Mouse (Mus musculus): Measurements from ENCODE around the gene Prodh2. TPM values are rescaled to one million over a fixed set of nuclear protein-coding genes. Genes with fewer than 3 reads are reported as not detected.

Gene Prodh2
- total RNA-seq, 2 experiments from 2014 or later: not detected

DNA sequence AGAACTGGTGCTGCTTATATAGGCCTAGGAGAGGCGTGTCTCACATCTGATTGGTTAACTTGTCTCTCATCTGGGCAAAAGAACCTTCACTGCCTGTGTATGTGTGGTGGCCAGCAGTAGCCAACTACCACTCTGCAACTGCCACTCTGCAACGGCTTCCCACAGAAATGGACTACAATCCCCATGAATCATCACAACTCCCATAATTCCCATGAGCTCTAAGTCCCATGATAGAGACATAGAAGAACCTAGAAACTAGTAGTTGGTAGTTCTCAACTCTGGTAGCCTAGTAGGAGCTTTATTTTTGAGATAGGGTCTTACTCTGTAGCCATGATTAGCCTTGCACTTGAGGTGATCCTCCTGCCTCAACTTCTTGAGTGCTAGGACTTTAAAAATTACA is 56.5 kb downstream of the Prodh2 start:
- DNase-seq (ENCODE audit: low spot score): no peak

DNA sequence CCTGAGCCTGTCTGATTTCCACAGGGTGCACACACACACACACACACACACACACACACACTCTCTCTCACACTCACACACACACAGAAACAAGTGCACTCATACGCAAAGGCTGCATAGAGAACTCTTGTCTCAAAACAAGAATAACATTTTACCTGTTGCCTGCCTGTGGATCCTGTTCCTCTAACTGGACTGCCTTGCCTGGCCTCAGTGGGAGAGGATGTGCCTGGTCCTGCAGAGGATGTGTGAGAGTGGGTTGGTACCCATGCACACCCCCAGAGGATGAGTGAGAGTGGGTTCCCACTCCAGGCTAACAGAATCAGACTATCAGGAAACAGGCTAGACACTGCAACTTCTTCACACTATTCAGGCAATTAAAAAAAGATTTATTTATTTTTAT is 57.2 kb downstream of the Prodh2 start:
- DNase-seq (ENCODE audit: low spot score): no peak

DNA sequence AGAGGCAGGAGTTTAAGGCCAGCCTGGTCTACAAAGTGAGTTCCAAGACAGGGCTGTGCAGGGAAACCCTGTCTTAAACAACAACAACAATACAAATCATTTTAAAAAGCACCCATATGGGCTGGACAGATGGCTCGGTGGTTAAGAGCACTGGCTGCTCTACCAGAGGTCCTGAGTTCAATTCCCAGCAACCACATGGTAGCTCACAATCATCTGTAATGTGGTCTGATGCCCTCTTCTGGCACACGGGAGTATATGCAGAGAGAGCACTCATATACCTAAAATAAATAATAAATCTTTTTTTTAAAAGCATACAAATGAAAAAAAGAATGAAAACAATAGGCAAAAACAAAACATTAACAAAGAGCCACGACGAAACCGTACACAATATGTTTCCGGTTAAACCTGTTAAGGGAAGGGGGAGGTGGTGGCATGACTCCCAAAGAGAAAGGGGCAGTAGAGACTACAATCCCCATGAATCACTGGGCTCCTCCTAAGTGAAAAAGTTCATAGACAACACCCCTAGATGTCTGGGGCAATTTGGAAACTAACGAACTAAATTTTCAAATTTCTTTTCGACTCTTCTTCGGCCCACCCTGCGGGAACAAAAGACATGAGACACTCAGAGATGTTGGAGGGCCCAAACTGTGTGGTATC is 58.2 kb downstream of the Prodh2 start:
- no peak for DNase-seq (ENCODE audit: low spot score)

DNA sequence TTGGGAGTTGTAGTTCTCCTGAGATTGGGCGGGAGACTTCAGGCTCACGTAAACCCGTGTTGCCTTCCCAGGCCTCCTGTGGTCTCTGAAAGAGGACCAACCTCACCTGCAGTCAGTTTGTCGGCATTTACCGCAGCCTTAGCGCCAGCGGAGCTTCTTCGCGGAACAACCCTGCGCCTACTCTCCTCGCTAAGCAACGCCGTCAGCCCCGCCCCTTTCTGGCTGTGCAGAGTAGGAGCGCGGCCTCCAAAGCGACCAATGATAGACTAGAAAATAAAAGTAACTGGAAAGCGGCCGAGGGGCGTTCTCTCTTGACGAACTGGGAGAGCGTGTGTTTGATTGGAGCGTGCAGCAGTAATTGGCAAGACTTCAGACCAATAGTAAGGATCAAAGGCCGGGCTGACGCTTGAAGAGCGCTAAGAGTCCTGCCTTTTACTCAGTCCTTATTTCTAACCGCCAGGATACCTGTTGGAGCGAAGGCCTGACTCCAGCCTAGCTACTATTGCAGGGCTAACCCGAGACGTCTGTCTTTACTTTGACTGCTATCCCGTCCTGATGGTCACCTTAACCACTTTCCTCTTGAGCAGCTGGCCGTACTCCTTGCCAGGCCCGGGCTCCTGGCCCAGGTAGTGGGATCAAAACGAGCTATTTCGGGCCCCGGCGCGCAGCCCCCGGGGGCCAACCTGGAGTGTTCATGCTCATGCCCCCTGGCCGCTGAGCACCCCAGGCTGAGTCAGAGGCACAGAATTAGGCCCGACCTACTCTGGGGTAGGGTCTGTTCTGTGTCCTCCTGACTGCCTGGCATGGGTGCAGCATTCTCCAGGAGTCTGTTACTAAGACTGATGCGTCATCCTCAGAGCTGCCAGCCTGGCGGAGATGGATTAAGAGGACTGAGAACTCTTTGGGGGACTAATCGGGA is 58.9 kb downstream of the Prodh2 start, which contains the start of the genes Hspb6 and Proser3:
Gene Hspb6 (plus strand): TSS at position 77 of the 919 bp plus-strand sequence.
Gene Proser3 (minus strand): TSS at position 198 of the 919 bp plus-strand sequence.
- peak; percentile 97 for DNase-seq (ENCODE audit: low spot score)

DNA sequence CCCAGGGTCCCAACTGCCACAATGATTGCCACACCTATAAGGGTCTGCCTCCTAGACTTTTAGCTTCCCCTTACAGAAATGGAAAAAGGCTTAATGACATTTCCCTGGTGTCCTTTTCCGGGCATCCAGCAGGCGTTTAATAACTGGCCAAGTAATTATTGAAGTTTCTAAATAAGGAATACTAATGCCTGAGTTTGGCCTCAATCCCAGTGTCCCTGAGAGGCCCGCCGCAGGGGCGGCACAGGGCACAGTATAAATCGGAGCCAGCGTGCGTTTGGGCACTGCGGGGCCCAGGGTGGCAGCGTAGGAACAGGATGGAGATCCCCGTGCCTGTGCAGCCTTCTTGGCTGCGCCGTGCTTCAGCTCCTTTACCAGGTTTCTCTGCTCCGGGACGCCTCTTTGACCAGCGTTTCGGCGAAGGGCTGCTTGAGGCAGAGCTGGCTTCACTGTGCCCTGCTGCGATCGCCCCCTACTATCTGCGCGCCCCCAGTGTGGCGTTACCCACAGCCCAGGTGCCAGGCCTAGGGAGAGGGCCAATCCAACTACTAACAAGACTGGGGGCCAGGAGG is 59.7 kb downstream of the Prodh2 start:
- peak; percentile 81 for DNase-seq (ENCODE audit: low spot score)

DNA sequence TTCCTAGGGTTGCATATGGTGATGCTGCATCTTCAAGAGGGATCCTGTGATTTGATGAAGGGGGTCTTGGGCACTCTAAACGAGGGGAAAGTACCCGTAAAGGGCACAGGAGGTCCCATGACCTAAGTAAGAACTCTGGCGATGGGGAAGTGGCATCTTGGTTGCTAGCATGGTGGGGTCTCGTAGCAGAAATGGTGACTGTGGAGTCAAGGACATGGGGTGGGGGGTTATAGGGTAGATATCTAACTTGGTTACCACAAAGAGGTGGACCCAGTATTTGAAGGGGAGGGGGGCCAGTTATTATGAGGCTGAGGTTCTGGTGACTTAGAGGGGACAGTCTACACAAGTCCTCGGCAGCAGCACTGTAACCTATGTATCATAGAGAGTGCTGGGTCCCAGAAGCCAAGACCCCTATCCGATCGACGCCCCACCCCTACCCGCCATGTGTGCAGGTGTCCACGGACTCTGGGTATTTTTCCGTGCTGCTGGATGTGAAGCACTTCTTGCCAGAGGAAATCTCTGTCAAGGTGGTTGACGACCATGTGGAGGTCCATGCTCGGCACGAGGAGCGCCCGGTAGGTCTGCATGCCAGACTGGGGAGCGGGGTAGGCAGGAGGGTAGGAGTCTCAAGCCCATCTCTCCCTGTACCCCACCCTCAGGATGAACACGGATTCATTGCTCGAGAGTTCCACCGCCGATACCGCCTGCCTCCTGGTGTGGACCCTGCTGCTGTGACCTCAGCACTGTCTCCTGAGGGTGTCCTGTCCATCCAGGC is 60.6 kb downstream of the Prodh2 start:
- no peak for DNase-seq (ENCODE audit: low spot score)

DNA sequence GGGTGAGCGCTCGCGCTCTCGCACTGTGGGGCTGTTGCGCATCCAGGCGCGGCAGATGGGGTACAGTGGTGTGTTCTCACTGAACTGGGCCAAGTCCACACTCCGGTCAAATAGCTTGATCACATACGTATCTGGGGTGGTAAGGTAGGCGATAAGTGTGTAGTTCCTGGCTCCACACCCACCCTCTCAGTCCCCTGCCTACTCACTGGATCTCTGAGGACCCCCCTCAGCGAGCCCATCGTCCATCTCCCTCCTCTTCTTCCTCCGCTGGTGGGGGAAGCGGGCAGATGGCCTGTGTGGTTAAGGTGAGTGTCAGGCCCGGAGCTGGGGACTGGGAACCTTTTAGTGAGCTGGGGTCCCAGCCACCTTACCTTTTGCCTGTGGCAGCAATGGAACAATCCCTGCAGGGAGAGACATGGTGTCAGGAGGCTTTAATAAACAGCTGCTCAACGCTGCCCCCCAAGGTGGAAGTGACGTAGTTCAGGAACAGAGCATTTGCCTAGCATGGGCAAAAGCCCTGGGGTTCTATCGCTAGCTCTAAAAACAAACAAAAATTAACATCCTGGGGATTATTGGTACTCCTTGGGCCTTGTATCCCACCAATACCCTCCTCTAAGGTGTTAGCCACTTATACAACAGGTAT is 63.6 kb downstream of the Prodh2 start:
- no peak for DNase-seq (ENCODE audit: low spot score)

DNA sequence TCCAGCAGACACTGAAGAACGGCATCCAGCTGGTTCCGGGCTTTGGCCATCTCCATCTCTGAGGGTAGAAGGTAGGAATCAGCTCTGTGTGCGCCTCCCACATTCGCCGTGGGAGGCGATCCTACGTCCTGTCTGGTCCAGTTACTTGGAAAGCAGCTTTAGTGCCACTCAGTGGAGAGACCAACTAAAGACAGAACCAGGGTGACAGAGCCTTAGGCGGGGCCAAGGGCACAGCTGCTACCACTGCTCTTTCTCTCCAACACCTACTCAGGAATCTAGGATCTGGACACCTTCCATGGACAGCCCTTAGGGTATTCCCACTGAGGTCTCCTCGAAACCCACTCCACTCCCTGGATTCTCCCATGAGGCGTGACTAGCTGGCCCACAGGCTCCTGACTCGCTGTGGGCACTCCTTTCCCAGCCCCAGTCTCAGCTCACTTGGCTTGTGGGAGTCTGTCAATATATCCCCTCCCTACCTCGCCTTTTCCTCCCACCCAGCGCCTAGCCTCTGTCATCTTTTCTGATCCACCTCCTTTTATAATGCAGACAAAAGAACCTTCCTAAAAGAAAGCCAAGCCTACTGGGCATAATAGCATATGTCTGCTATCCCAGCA is 64.6 kb downstream of the Prodh2 start:
- DNase-seq (ENCODE audit: low spot score): no peak

DNA sequence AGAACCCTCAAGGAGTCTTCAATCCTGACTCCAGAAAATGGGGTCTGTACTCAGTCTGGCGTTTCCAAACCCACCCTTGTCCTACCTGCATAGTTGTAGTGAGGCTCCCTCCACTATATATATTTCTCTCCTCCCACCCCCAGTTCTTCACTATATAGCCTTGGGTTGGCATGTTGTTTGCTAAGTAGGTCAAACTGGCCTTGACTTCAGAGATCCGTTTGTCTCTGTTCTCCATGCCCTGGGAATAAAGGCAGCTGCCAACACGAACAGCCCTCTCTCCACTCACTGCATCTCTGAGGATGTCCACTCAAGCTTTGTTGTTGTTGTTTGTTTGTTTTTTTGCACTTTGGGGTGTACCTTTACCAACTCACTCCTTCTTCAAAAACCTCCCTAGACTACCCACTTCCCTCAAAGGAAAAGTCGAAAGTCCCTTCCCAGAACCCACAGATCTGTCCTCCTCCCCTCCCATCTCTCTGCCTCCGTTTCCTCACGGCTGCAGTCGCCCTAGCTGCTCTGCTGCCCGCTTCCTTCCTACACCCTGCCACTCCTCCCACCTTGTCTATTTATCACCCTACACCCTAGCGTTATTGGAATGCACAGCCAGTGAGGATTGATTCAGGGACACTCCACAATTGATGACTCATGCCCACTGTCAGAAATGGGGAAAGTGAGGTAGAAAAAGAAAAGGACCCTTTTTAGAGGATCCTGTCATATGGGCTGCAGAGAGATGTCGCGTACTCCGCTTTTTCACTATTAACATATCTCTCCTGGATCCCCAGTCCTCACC is 65.4 kb downstream of the Prodh2 start:
- no peak for DNase-seq (ENCODE audit: low spot score)

DNA sequence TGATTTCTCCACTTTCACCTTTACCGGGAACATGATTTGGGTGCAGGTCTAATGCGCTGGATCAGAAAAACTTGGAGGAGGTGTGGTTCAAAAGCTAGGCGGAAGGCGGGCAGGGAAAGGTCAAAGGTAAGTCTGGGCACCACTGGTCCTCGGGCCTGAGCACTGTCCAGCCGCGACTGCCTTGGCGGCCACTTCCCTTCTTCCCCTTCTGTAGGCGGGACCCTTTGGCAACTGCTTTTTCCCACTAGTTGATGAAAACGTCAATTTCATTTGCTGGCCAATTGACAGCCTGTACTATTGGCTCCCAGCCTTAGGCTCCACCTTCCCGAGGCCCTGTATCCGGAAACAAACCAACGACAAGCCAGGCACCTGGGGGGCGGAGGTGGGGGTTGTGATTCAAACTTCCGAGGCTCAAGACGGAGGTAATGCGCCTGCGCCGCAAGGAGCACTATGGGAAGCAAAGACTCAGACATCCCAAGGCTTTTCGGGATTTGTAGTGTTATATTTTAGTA is 66.1 kb downstream of the Prodh2 start, which contains the start of gene Lin37:
Gene Lin37 (minus strand): TSS at position 396 of the 512 bp plus-strand sequence.
- peak; percentile 98 for DNase-seq (ENCODE audit: low spot score)

DNA sequence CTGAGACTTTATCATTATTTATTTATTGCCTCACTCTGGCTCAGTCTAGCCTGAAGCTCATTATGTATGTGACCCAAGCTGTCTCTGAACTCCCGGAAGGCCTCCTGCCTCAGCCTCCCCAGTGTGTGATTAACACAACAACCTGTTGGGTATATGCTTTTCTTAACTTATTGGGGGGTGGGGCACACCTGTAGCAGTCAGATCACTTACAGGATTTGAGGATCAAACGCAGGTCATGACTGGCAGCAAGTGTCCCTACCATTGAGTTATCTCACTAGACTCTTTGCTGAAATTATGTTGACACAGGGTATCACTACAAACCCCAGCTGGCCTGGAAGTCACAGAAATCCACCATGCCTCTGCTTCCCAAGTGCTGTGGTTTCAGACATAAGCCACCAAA is 66.9 kb downstream of the Prodh2 start:
- DNase-seq (ENCODE audit: low spot score): no peak

DNA sequence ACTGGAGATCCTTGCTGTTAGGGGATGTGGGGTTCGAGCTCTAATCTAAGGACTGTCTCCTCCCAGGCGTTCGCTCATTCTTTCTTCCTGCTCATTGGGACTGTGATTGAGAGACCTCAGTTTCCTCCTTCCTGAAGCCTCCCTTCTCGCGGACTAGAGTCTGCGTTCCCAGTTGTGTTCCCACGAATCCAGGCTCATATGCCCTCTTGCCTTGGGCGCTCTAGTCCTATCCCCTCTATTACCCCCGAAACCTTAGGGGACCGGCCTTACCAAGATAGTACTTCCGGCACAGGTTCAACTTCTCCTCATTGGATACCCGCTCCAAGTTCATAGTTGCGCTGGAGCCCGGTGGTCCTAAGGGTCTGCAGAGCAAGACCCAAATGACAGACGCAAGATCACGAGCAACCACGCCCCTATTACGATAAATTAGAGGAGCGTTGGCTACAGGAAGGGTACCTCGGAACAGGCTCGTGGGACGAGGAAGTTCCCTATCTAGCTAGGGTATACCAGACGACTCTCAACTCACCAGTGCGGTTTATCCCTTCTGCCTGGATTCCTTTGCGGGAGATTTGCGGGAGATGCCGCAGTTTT is 69.2 kb downstream of the Prodh2 start:
- DNase-seq (ENCODE audit: low spot score): no peak

Small RNAs within 50 kb of the gene (microRNA-seq; reads per million reads assigned to microRNA genes)
- 1.7 reads per million for gene Gm38670

Other genes starting within 250 kb of the Prodh2 start
- gene Thap8, start 213.5 kb upstream of the Prodh2 start, total RNA-seq (2021): not detected
- 1 to 10 TPM; 2.0 to 2.2 TPM for gene Wdr62, start 213.2 kb upstream of the Prodh2 start, total RNA-seq (2021)
- 1 to 10 TPM; 3.2 to 4.3 TPM for gene Clip3, start 201.9 kb upstream of the Prodh2 start, total RNA-seq (2021)
- gene Alkbh6, start 184.9 kb upstream of the Prodh2 start, total RNA-seq (2021): 10 to 100 TPM; 20.6 to 24.6 TPM
- 1 to 10 TPM; 2.0 to 2.1 TPM for gene Syne4, start 178.8 kb upstream of the Prodh2 start, total RNA-seq (2021)
- gene E130208F15Rik, start 171.9 kb upstream of the Prodh2 start, total RNA-seq (2021): under 1 TPM; 0.59 TPM
- gene Sdhaf1, start 169.7 kb upstream of the Prodh2 start, total RNA-seq (2021): 1 to 10 TPM; 6.5 to 7.6 TPM
- gene Lrfn3, start 130.8 kb upstream of the Prodh2 start, total RNA-seq (2021): 1 to 10 TPM; 4.7 to 5.3 TPM
- gene Tyrobp, start 79.9 kb upstream of the Prodh2 start, total RNA-seq (2021): 1 to 10 TPM; 3.3 to 6.3 TPM
- not detected for gene Hcst, start 73.8 kb upstream of the Prodh2 start, total RNA-seq (2021)
- under 1 TPM in 1 of 2 experiments, not detected in 1; 0.11 TPM for gene Nfkbid, start 71.9 kb upstream of the Prodh2 start, total RNA-seq (2021)
- 1 to 10 TPM in 1 of 2 experiments, under 1 TPM in 1; 0.82 to 1.4 TPM for gene Aplp1, start 48.1 kb upstream of the Prodh2 start, total RNA-seq (2021)
- gene Kirrel2, start 35.9 kb upstream of the Prodh2 start, total RNA-seq (2021): not detected
- not detected for gene Nphs1, start 35.3 kb upstream of the Prodh2 start, total RNA-seq (2021)
- under 1 TPM; 0.27 to 0.47 TPM for gene Arhgap33, start 41.4 kb downstream of the Prodh2 start, total RNA-seq (2021)
- 1,000 to 10,000 TPM; 1,641 to 2,096 TPM for gene Hspb6, start 58.6 kb downstream of the Prodh2 start, total RNA-seq (2021)
- 1 to 10 TPM; 5.1 to 8.0 TPM for gene Proser3, start 58.7 kb downstream of the Prodh2 start, total RNA-seq (2021)
- gene Lin37, start 66.2 kb downstream of the Prodh2 start, total RNA-seq (2021): 1 to 10 TPM; 8.7 to 9.0 TPM
- gene U2af1l4, start 69.7 kb downstream of the Prodh2 start, total RNA-seq (2021): 10 to 100 TPM; 50.9 to 53.6 TPM
- gene Gm49396, start 69.7 kb downstream of the Prodh2 start, total RNA-seq (2021): 1 to 10 TPM; 1.0 to 1.3 TPM
- gene Psenen, start 70.0 kb downstream of the Prodh2 start, total RNA-seq (2021): 100 to 1,000 TPM; 122 to 132 TPM
- gene Igflr1, start 71.8 kb downstream of the Prodh2 start, total RNA-seq (2021): 1 to 10 TPM in 1 of 2 experiments, under 1 TPM in 1; 0.82 to 1.4 TPM
- 10 to 100 TPM; 12.5 to 12.9 TPM for gene Kmt2b, start 95.1 kb downstream of the Prodh2 start, total RNA-seq (2021)
- gene Zbtb32, start 105.3 kb downstream of the Prodh2 start, total RNA-seq (2021): not detected
- not detected for gene Upk1a, start 119.2 kb downstream of the Prodh2 start, total RNA-seq (2021)
- 1,000 to 10,000 TPM; 2,016 to 2,070 TPM for gene Cox6b1, start 132.5 kb downstream of the Prodh2 start, total RNA-seq (2021)
- gene Etv2, start 142.2 kb downstream of the Prodh2 start, total RNA-seq (2021): not detected
- gene Rbm42, start 156.7 kb downstream of the Prodh2 start, total RNA-seq (2021): 10 to 100 TPM; 37.6 to 40.7 TPM
- 1 to 10 TPM; 2.6 to 3.8 TPM for gene Haus5, start 171.4 kb downstream of the Prodh2 start, total RNA-seq (2021)
- 1 to 10 TPM; 2.8 to 3.9 TPM for gene Pmis2, start 178.0 kb downstream of the Prodh2 start, total RNA-seq (2021)
- not detected for gene 2200002J24Rik, start 205.3 kb downstream of the Prodh2 start, total RNA-seq (2021)
- under 1 TPM in 1 of 2 experiments, not detected in 1; 0.07 TPM for gene Atp4a, start 218.6 kb downstream of the Prodh2 start, total RNA-seq (2021)
- gene Tmem147, start 235.9 kb downstream of the Prodh2 start, total RNA-seq (2021): 100 to 1,000 TPM; 215 to 233 TPM

Measured in gastrocnemius, adult 18-20 months (tissue).